Mouse (Mus musculus) stomach, postnatal 0 days (tissue): ENCODE measurements around the gene Dazap1.
A peak's percentile ranks its signal among the peaks of the same experiment; 100 is the strongest.

Experiments
- CTCF ChIP-seq: IDR thresholded peaks from 2 replicates; pipeline ENCODE4 v1.5.1; 2016; ENCODE audit warnings: antibody characterized with exemption, low read depth, mild to moderate bottlenecking, moderate library complexity
- EP300 ChIP-seq: optimal IDR thresholded peaks from 2 replicates; pipeline ENCODE3; 2016; ENCODE audit warnings: antibody characterized with exemption

DNA sequence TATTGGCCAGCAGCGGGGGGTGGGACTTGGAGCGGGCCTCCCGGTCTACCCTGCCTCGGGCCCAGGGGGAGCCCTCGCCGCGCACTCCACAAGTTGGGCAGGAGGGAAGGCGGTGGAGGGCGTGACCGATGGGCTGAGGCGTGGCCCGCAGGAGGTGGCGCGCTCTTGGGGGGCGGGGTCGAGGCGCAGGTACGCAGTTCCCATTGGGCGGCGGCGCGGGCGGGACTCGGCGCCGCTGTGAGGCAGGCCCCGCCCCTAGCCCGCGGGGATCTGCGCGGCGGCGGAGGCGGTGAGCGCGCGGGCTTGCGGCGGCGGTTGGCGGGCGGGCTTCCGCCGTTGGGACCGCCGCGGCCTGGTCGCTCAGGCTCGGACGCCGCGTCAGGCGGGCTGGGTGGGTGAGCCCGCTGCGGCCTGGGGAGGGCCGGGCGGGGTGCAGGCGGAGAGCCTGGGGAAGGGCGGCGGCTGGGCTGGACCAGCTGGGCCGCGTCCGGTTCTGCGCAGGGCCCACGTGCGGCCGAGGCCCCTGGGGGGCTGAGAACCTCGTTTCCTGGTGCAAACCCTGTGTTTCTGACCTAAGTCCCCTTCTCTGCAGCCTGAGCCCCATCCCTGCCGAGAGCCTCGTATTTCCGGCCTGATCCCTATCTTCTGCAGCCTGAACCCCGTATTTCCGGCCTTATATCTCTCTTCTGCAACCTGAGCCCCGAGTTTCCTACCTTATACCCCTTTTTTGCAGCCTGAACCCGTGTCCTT is 34.7 kb upstream of the Dazap1 start, which contains the start of gene Mum1:
- TF ChIP-seq CTCF, result peak; percentile 86
- TF ChIP-seq EP300, result no peak
